Mouse (Mus musculus): ENCODE data around the gene Lpar1.

DNA sequence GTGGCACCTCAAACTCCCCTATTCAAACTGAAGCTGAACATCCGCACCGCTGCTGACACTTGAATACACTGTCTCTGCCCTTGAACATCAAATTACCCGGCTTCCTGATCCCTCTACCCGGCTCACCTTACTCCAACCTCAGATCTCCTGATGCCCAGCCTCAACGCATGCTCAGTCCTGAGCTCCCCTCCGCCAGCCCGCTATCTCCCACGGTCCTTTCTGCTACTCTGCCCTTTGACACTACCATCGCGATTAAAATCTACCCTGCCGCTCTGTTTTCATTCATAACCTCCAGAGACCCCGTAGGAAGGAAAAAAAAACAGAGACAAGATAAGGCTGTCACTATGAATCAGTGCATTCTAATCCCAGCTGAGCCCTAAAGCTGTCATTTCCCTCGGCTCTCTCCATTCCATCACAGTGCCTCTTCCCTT lies 19.5 kb downstream of the Lpar1 start:
- no peak for TF ChIP-seq EP300 (optimal IDR thresholded peaks at IDR 0.05)
- TF ChIP-seq CTCF (IDR thresholded peaks at IDR 0.05; ENCODE audit: low read depth), result no peak
